Mouse (Mus musculus) cerebellum, postnatal 14 days (tissue): ENCODE results near the gene Sim2.

Experiments
- DNase-seq, 2 experiments: peaks; one replicate each; pipeline ENCODE4 v3.0.0; 2021; ENCODE audit warnings: mixed read lengths in 2 of 2

Sim2 gene

DNA sequence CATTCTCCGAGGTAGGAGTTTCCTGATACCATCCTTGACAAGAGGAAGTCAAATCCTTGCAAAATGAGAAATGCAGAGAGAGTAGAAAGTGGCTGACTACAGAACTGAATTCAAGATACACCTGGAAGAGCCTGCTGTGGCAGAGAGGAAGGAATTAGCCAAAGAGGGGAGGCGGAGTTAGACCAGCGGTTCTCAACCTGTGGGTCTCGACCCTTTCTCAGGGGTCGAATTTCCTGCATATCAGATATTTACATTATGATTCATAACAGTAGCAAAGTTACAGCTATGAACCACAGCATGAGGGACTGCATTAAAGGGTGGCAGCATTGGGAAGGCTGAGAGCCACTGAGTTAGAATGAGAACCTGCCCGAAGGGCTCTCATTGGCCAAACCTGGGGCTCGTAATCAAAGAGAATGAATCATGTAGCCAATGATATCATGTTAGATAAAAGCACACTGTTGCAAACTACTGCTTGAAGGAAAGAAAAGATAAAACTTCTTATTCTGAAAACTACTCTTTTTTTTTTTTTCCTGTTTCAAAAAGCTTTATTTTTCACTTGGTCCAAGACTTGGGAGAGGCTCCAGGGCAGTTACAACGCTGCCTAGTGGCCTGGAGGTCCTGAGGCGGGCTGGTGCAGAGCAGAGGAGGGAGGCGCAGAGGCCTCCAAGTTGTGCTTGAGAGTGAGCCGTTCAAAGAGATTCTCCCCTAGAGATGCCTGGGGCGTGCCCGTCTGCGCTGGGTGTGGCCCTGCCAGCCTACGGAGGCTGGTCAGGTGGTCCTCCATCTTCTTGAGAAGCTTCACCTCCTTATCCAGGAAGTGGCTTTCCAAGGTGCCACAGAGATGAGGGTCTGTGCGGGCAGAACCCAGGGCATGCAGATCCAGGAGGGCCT, 84.2 kb downstream of the Sim2 start:
- no peak for DNase-seq

DNA sequence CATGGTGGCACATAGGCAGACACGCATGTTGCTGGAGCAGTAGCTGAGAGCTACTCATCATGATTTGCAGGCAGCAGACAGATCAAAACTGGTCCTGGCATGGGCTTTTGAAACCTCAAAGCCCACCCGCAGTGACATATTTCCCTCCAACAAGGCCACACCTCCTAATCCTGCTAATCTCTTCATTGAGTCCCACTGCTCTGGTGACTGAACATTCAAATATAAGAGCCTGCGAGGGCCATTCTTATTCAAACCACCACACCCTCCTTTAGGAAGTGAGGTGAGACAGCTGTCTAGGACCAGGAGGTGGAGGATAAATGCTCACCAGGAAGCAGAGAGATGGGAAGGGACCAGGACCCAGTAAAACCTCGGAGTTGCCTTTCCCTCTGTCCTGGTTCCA, 85.5 kb downstream of the Sim2 start:
- no peak for DNase-seq

DNA sequence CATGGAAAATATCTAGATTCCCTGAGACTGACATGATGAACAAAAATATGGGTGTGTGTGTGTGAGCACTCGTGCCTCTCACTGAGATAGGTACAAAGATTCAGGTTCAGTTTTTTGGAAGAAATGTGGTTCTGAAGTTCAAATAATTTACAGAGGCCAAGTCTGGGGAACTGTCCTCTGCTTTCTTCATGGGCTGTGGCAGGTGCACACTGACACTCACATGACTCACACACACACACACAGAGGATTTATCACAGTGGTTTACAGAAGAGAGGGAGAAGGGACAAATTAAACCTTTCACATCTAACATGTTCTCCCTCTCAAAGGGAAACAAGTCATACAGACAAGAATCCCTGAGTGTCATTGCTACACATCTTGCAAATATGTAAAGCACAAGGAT, 88.6 kb downstream of the Sim2 start:
- DNase-seq: no peak

DNA sequence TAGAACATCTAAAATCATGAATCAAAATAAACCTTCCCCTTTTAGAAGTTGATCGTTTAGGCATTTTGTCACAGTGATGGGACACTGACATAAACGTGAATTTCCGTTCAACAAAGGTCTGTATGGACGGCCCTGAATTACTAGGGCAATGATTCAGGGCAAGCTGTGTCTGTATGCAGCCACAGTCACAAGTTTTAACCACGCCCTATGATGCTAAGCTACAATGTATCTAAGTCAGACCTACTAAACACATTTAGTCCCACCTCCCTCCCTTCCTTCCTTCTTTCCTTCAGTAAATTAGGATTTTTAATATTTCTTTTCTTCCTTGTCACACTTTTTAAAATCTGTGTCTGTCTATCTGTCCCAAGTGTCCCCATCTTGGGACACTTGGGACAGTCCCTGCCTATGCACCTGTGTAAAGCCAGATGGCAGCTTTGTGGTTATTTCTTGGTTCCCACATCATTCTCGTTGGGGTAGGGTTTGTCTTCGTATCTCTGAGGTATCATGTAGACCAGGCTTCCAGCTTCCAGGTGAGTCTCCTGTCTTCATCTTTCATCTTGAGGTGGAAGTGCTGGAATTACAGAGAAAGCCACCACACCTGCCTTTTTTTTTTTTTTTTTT, 90.7 kb downstream of the Sim2 start:
- no peak for DNase-seq
